Mouse (Mus musculus) limb, embryonic 10.5 days (tissue): ENCODE measurements at regions not wholly inside any gene's neighbourhood (a gene's known extent, or its start where the extent isn't known, plus 50 kb on each side); places are given as distances from the start of the nearest gene placed in this dataset.

ENCODE experiments used
- DNase-seq: peaks from one replicate; pipeline ENCODE4 v3.0.0-alpha.2; 2017; ENCODE audit warnings: low spot score
- H3K27ac ChIP-seq: fragments of 300-500 bp; sonication (generic); 2 replicates; pipeline ENCODE4 v1.5.1; 2016; ENCODE audit warnings: mild to moderate bottlenecking
- H3K27me3 ChIP-seq: fragments of 300-500 bp; sonication (generic); 2 replicates; pipeline ENCODE4 v1.6.1; 2016; ENCODE audit warnings: low read depth, mild to moderate bottlenecking; ENCODE audit not compliant: poor library complexity, severe bottlenecking
- H3K36me3 ChIP-seq: fragments of 300-500 bp; sonication (generic); 2 replicates; pipeline ENCODE4 v1.6.1; 2016; ENCODE audit warnings: mild to moderate bottlenecking, moderate library complexity
- H3K4me1 ChIP-seq: fragments of 300-500 bp; sonication (generic); 2 replicates; pipeline ENCODE4 v1.6.1; 2016
- H3K4me3 ChIP-seq: fragments of 300-500 bp; sonication (generic); 2 replicates; pipeline ENCODE4 v1.5.1; 2016; ENCODE audit warnings: mild to moderate bottlenecking, moderate library complexity
- H3K9me3 ChIP-seq: fragments of 300-500 bp; sonication (generic); replicated peaks from 2 replicates; pipeline ENCODE4 v1.6.1; 2016; ENCODE audit warnings: mild to moderate bottlenecking
- WGBS: fragments of 180-500 bp; shearing (Covaris S2); methylation state at CpG from one replicate; pipeline ENCODE4 v1.1.7; 2016; 5-methylcytosine and 5-hydroxymethylcytosine counted together

DNA sequence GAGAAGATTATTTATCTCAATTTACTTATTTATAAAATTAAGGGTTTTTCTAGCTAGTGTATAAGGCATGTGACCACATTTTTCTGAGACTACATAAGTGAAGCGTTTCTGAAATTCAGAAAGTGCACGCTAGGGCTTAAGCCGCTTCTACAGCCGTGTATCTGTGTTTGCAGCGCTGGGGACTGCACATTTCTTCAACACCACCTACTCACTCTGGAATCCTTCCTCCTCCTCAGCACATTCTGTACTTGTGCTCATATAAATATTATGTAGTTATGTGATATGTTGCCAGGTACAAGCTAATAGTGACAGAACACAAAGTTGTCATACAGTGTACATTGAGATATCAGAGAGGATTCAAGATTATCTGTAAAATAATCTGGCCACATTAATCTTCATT lies 251.0 kb upstream of the Slc30a5 start:
- no peaks in the 10 kb centered on the region for H3K9me3 ChIP-seq
- WGBS = 96% methylated on average over 5 of the region's 5 CpGs
- H3K27ac ChIP-seq = no peak overlapping the region
- H3K4me3 ChIP-seq = no peak overlapping the region
- no peaks in the 10 kb centered on the region for H3K27me3 ChIP-seq
- H3K4me1 ChIP-seq = no peaks in the 10 kb centered on the region
- no peaks in the 10 kb centered on the region for H3K36me3 ChIP-seq
- DNase-seq = no peak

GRCm38 (mm10) chr13:101083416-101083815 lies 250.2 kb upstream of the Slc30a5 start:
- H3K9me3 ChIP-seq = no peaks in the 10 kb centered on the region
- no peak overlapping the region for H3K4me3 ChIP-seq
- no peaks in the 10 kb centered on the region for H3K36me3 ChIP-seq
- H3K27me3 ChIP-seq = no peaks in the 10 kb centered on the region
- no peak for DNase-seq
- no peaks in the 10 kb centered on the region for H3K4me1 ChIP-seq
- WGBS = 84% methylated on average over 1 of the region's 1 CpGs
- H3K27ac ChIP-seq = no peak overlapping the region

DNA sequence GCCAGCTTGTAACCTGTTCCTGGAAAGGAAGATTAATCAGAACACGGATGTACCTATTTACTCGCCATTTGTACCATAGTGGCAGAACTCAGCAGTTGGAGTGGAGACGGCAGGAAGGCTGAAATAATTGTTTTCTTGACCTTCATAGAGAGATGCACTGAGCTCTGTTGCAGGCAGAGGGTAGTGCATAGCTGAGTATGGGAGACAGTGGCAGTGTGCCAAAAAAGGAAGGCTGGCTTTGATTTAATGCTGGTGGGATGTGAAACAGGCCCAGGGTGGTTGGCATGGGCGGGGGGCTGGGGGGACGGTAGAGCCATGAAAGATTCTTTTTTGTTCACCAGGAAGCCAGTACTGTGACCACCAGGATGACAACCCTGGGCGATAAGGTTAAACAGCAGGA lies 235.3 kb upstream of the Slc30a5 start:
- H3K27ac ChIP-seq = no peak overlapping the region
- 85% methylated on average over 6 of the region's 6 CpGs for WGBS
- H3K4me3 ChIP-seq = no peak overlapping the region
- no peaks in the 10 kb centered on the region for H3K9me3 ChIP-seq
- H3K4me1 ChIP-seq = no peaks in the 10 kb centered on the region
- H3K36me3 ChIP-seq = no peaks in the 10 kb centered on the region
- DNase-seq = no peak
- H3K27me3 ChIP-seq = no peaks in the 10 kb centered on the region

DNA sequence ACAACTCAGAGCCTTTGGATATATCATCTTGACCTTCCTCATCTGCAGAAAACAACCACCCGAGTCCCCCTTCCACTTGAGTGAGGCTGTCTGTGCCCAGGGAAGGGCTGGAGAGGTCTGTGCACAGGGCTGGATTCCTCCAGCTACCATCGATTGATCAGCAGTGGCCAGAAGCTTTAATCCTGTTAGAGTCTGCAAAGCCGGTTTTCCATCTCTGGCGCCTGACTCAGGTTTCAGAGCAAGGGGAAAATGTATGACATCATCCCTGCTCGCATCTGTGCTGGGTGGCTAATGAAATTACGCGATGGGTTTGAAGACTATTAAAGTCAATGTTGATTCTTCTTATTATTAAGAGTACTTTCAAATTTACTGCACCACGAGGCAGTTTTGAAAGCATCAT lies 229.4 kb upstream of the Slc30a5 start:
- no peak overlapping the region for H3K27ac ChIP-seq
- H3K4me3 ChIP-seq = no peak overlapping the region
- peaks cover 17% of the 10 kb centered on the region for H3K4me1 ChIP-seq
- H3K27me3 ChIP-seq = no peaks in the 10 kb centered on the region
- 61% methylated on average over 8 of the region's 8 CpGs for WGBS
- H3K36me3 ChIP-seq = no peaks in the 10 kb centered on the region
- no peaks in the 10 kb centered on the region for H3K9me3 ChIP-seq
- DNase-seq = peak; percentile 34

GRCm38 (mm10) chr13:101061233-101062144 lies 228.3 kb upstream of the Slc30a5 start:
- DNase-seq = no peak
- Histone ChIP-seq H3K36me3 (no peaks in the 10 kb centered on the region), H3K27me3 (no peaks in the 10 kb centered on the region), H3K9me3 (no peaks in the 10 kb centered on the region), H3K27ac (no peak overlapping the region), H3K4me1 (peaks cover 17% of the 10 kb centered on the region), H3K4me3 (no peak overlapping the region)
- 74% methylated on average over 15 of the region's 15 CpGs for WGBS

GRCm38 (mm10) chr13:101049511-101049910 lies 216.3 kb upstream of the Slc30a5 start:
- no peak overlapping the region for H3K4me3 ChIP-seq
- DNase-seq = no peak
- H3K36me3 ChIP-seq = no peaks in the 10 kb centered on the region
- no peaks in the 10 kb centered on the region for H3K9me3 ChIP-seq
- no peaks in the 10 kb centered on the region for H3K27me3 ChIP-seq
- H3K4me1 ChIP-seq = no peaks in the 10 kb centered on the region
- WGBS = 84% methylated on average over 1 of the region's 1 CpGs
- H3K27ac ChIP-seq = no peak overlapping the region

DNA sequence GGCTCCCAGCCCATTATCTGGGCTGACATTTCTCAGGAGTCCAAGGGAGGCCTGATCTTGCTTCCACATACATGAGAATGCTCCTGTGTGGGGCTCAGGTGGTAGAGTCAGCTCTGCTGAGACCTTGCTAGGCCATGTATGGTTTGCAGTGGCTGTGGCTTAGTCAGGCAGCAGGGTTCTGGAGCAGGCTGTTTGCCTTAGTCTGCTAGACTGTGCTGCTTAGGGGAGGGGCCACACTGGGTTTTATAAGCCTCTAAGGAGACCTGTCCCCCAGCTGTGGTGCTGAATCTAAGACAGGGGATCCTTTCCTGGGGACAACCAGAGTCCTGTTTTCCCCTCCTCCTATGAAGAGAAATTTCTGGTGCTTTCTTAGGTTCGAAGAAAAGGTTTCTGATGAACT lies 199.4 kb upstream of the Slc30a5 start:
- peak; percentile 55 for DNase-seq

DNA sequence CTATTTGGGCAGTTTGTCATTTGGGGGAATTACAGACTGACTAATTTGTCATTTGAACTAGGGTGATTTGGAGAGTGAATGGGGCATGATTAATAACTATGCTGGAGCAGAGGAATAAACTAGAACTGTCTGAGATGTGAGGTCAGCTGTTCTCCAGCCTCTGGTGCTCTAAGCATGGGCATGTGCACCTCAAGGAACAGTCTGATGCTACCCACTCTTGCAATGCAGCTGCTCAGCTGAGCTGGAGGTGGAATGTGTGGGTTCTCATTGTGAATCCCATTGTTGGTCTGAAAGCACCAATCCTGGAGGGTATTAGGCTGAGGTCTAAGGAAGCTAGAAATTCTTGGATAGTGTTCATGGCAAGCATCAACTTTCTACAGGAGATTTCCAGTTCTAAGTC lies 192.8 kb upstream of the Slc30a5 start:
- Histone ChIP-seq H3K9me3 (no peaks in the 10 kb centered on the region; the same call in 1 of the 2 replicates), H3K27ac (no peak overlapping the region), H3K27me3 (no peaks in the 10 kb centered on the region), H3K4me1 (no peaks in the 10 kb centered on the region), H3K4me3 (no peak overlapping the region), H3K36me3 (no peaks in the 10 kb centered on the region)
- DNase-seq = no peak

More for the DNA sequence above, 199.4 kb upstream of the Slc30a5 start:
- 76% methylated on average over 1 of the region's 1 CpGs for WGBS
- Histone ChIP-seq H3K27ac (no peak overlapping the region), H3K27me3 (no peaks in the 10 kb centered on the region), H3K9me3 (no peaks in the 10 kb centered on the region), H3K36me3 (no peaks in the 10 kb centered on the region), H3K4me3 (no peak overlapping the region), H3K4me1 (peaks cover 8% of the 10 kb centered on the region; the same call in 1 of the 2 replicates)

- 87% methylated on average over 2 of the region's 2 CpGs for WGBS
Measured at GRCm38 (mm10) chr13:101025488-101025887, 192.3 kb upstream of the Slc30a5 start.

DNA sequence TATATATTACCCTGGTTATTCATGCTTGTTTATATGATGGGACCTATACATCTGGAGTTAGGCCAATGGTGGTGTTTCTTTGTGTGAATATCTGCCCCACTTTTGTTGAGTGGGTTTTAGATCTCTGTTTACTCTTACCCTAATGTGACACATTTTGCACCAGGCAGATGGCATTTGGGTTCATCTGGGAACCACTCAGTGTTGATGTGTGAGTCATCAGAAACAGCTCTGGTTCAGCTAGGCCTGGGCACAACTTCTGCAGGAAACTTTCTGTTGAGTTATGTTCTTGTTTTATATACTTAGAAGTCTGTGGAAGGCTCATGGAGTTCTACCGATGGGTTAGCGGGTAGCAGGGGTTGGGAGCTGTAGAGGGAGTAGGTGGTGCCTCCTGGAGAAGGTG lies 191.7 kb upstream of the Slc30a5 start:
- Histone ChIP-seq H3K9me3 (no peaks in the 10 kb centered on the region; the same call in 1 of the 2 replicates), H3K4me3 (no peak overlapping the region), H3K27ac (no peak overlapping the region), H3K36me3 (no peaks in the 10 kb centered on the region), H3K27me3 (no peaks in the 10 kb centered on the region), H3K4me1 (no peaks in the 10 kb centered on the region)
- 93% methylated on average over 2 of the region's 2 CpGs for WGBS
- DNase-seq = no peak

More at GRCm38 (mm10) chr13:101025488-101025887, 192.3 kb upstream of the Slc30a5 start:
- no peaks in the 10 kb centered on the region for H3K27me3 ChIP-seq
- no peak for DNase-seq
- H3K4me3 ChIP-seq = no peak overlapping the region
- H3K27ac ChIP-seq = no peak overlapping the region
- H3K36me3 ChIP-seq = no peaks in the 10 kb centered on the region
- no peaks in the 10 kb centered on the region; the same call in 1 of the 2 replicates for H3K9me3 ChIP-seq
- no peaks in the 10 kb centered on the region for H3K4me1 ChIP-seq

DNA sequence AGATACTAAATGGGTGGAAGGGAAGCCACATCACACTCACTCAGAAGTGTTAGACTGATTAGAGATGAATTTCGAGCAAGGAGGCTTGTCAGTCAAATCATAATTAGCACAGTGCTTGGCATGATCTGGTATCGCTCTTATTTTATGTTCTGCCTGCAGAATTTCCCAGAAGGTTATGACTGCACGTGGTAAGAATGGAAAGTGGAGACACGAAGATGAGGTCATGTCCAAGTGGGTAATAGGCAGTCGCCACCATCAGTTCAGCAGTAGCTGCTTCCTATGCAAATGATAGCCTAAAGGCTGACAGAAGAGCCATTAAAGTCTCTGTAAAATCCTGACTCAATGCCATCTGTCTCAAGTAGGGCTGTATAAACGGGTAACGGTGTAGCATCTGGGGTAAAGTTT lies 186.0 kb upstream of the Slc30a5 start:
- WGBS = 75% methylated on average over 7 of the region's 7 CpGs
- Histone ChIP-seq H3K27ac (no peak overlapping the region), H3K4me1 (no peaks in the 10 kb centered on the region), H3K36me3 (no peaks in the 10 kb centered on the region), H3K27me3 (no peaks in the 10 kb centered on the region), H3K4me3 (no peak overlapping the region), H3K9me3 (no peaks in the 10 kb centered on the region; the same call in 1 of the 2 replicates)
- no peak for DNase-seq

DNA sequence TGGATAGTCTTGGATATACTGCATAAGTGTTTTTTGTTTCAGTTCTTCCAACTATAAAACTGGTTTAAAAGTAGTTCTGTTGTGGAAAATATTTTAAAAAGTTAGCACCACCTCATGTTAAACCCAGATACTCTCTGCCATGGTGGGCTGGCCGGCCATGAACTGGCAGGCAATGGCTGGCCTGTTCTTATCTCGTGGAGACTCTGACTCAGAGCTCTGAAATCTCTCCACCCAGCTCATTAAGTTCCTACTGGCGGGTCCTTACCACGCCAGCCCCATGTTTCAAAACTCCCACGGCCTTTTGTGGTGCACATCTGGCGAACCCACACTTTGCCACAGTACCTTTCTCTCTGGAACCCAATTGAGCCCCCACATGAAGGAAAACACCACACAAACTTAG lies 183.8 kb upstream of the Slc30a5 start:
- H3K9me3 ChIP-seq = no peaks in the 10 kb centered on the region; the same call in 1 of the 2 replicates
- no peak overlapping the region for H3K4me3 ChIP-seq
- no peaks in the 10 kb centered on the region for H3K4me1 ChIP-seq
- no peak for DNase-seq
- H3K27me3 ChIP-seq = no peaks in the 10 kb centered on the region
- H3K36me3 ChIP-seq = no peaks in the 10 kb centered on the region
- WGBS = 81% methylated on average over 6 of the region's 6 CpGs
- no peak overlapping the region for H3K27ac ChIP-seq

DNA sequence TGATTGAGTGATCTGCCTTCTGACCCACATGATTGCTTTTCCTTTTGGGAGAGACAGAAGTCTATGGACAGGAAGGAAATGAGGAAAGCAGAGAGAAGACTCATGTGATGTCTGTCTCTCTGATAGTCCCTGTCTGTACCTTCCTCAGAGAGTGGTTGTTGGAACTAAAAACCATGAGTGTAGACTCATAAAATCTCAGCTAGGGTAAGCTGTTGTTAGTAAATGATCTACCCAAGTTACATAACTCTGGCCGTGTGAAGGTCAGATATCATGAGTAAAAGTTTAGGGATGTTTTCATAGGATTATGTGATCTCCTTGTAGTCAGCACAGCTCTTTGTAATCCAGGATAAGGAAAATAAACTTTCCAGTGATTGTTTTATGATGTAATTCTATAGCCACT lies 183.0 kb upstream of the Slc30a5 start:
- H3K36me3 ChIP-seq = no peaks in the 10 kb centered on the region
- no peak for DNase-seq
- H3K4me1 ChIP-seq = no peaks in the 10 kb centered on the region
- 84% methylated on average over 1 of the region's 1 CpGs for WGBS
- no peak overlapping the region for H3K4me3 ChIP-seq
- H3K27me3 ChIP-seq = no peaks in the 10 kb centered on the region
- no peaks in the 10 kb centered on the region; the same call in 1 of the 2 replicates for H3K9me3 ChIP-seq
- no peak overlapping the region for H3K27ac ChIP-seq
